8 mouse cellular contexts compared by ENCODE assay signal in the genomic region with DNA sequence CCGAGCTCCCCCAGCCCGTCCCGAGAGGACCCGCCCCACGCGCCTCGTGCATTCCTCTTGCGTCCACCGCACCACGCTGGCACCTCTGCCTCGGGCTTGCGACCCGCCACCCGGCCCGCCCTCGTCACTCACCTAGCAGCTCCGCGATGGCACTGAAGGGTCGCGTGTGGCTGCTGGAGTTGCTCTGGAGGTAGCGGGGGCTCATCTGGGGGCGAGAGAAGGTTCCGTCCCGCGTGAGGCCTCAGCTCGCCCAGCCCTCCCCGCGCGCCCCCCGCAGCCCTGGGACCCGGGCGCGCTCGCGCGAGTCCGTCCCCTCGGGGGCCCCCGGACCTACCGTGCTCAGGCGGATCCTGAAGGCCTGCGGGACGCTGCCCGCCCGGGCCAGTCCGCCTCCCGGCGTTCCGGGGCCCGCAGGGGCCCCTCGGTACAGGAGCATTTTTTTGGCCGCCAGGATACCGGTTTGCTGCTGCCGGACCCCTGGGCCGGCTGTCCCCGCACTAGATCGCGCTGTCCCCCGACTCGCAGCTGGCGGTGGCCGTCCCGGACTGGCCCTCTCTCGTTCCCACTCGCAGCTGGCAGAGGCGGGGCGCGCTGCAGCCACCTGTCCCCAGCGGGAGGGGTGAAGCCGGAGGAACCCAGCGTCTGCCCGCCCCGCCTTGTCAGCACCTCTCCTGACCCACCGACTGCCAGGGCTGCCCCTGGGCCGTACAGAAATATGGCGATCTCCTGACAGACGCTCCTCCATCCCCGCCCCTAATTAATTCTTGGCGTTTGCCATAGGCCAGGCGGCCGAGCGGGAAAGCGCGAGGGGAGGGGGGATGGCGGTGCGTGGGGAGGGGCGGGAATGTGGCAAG. TPM values are rescaled to one million over a fixed set of nuclear protein-coding genes. Genes with fewer than 3 reads are reported as not detected.
A peak's percentile ranks its signal among the peaks of the same experiment; 100 is the strongest.
DNase-seq lines count a peak whose midpoint lies in the region; ATAC-seq and TF ChIP-seq lines count a peak whose summit lies in the region.

A gene (minus strand): TSS at position 740 of the 854 bp plus-strand sequence.

- ATAC-seq in limb, embryonic 12.5 days (ENCODE audit: insufficient number of reproducible peaks, insufficient read depth, low FRiP score, low TSS enrichment, low read depth): peak; percentile 95
- ATAC-seq in midbrain, embryonic 14.5 days (ENCODE audit: low FRiP score, low TSS enrichment): peak; percentile 90

- TF ChIP-seq CTCF in thymus, adult 2 months (IDR thresholded peaks at IDR 0.05; ENCODE audit: borderline replicate concordance, control insufficient read depth, extremely low read depth, insufficient read depth, low read length, poor library complexity): no peak
- no peak for TF ChIP-seq CTCF in heart, adult 2 months (IDR thresholded peaks at IDR 0.05)
- no peak for TF ChIP-seq CTCF in kidney, adult 2 months (conservative IDR thresholded peaks at IDR 0.05; ENCODE audit: insufficient read depth, insufficient read length, low read depth, low read length)

- TF ChIP-seq POLR2A in thymus, adult 2 months (IDR thresholded peaks at IDR 0.05; ENCODE audit: control insufficient read depth, extremely low read depth, insufficient read depth, low read length, poor library complexity): no peak
- TF ChIP-seq POLR2A in heart, adult 2 months (IDR thresholded peaks at IDR 0.05; ENCODE audit: insufficient read depth, low read depth, low read length): peak; percentile 34; the same call in 1 of the 2 replicates
- no peak for TF ChIP-seq POLR2A in kidney, adult 2 months (IDR thresholded peaks at IDR 0.05; ENCODE audit: low read depth, low read length)

- no peaks in the 10 kb centered on the region for H3K4me1 ChIP-seq in thymus, adult 2 months (replicated peaks; ENCODE audit: control insufficient read depth, insufficient read depth, low read length)
- H3K4me1 ChIP-seq in heart, adult 2 months (ENCODE audit: control insufficient read depth, insufficient read depth, low read length): no peaks in the 10 kb centered on the region
- peaks cover 2% of the 10 kb centered on the region; the same call in 1 of the 2 replicates for H3K4me1 ChIP-seq in kidney, adult 2 months (ENCODE audit: control insufficient read depth, insufficient read depth, low read length)
- no peaks in the 10 kb centered on the region for H3K4me1 ChIP-seq in limb, embryonic 12.5 days (replicated peaks)
- no peaks in the 10 kb centered on the region for H3K4me1 ChIP-seq in midbrain, embryonic 14.5 days (ENCODE audit: control insufficient read depth, insufficient read depth, low read length)

- H3K27ac ChIP-seq in thymus, adult 2 months (ENCODE audit: control insufficient read depth, insufficient read depth, low read length): no peak within 1 kb of the TSS
- H3K27ac ChIP-seq in heart, adult 2 months: no peak within 1 kb of the TSS
- H3K27ac ChIP-seq in kidney, adult 2 months (ENCODE audit: insufficient read depth, low read depth, low read length): no peak within 1 kb of the TSS
- no peak within 1 kb of the TSS for H3K27ac ChIP-seq in limb, embryonic 12.5 days
- H3K27ac ChIP-seq in midbrain, embryonic 14.5 days (replicated peaks; ENCODE audit: low read depth, low read length): peak within 1 kb of the TSS; percentile 55; the same call in 1 of the 2 replicates

- no peak for TF ChIP-seq EP300 in heart, adult 2 months (IDR thresholded peaks at IDR 0.05; ENCODE audit: insufficient read depth, low read depth, low read length)

- peak within 1 kb of the TSS; percentile 88 for H3K9ac ChIP-seq in heart, adult 2 months (ENCODE audit: low read depth, low read length)
- H3K9ac ChIP-seq in limb, embryonic 12.5 days (replicated peaks): peak within 1 kb of the TSS; percentile 60
- H3K9ac ChIP-seq in midbrain, embryonic 14.5 days (replicated peaks; ENCODE audit: low read length): peak within 1 kb of the TSS; percentile 59

- peaks cover 3% of the 10 kb centered on the region; the same call in 1 of the 2 replicates for H3K27me3 ChIP-seq in thymus, adult 2 months (ENCODE audit: control insufficient read depth, insufficient read depth, low read length)
- H3K27me3 ChIP-seq in heart, adult 2 months (ENCODE audit: control insufficient read depth, insufficient read depth, low read length): no peaks in the 10 kb centered on the region
- H3K27me3 ChIP-seq in kidney, adult 2 months (replicated peaks; ENCODE audit: control insufficient read depth, insufficient read depth, low read length): no peaks in the 10 kb centered on the region
- H3K27me3 ChIP-seq in limb, embryonic 12.5 days: peaks cover 34% of the 10 kb centered on the region
- H3K27me3 ChIP-seq in midbrain, embryonic 14.5 days (ENCODE audit: control insufficient read depth, insufficient read depth, low read length): no peaks in the 10 kb centered on the region

- H3K4me3 ChIP-seq in thymus, adult 2 months (ENCODE audit: control insufficient read depth, insufficient read depth, low read length): peak within 1 kb of the TSS; percentile 24; the same call in 1 of the 2 replicates
- H3K4me3 ChIP-seq in heart, adult 2 months: peak within 1 kb of the TSS; percentile 60
- H3K4me3 ChIP-seq in kidney, adult 2 months (ENCODE audit: insufficient read depth, low read depth, low read length): peak within 1 kb of the TSS; percentile 62
- peak within 1 kb of the TSS; percentile 60 for H3K4me3 ChIP-seq in limb, embryonic 12.5 days (replicated peaks)
- peak within 1 kb of the TSS; percentile 57 for H3K4me3 ChIP-seq in midbrain, embryonic 14.5 days (replicated peaks; ENCODE audit: low read depth, low read length)

- no peak for DNase-seq in thymus, adult 2 months
- no peak for DNase-seq in thymus, adult 18-20 months
- peak; percentile 41 for DNase-seq in embryo, embryonic 11.5 days (ENCODE audit: low read depth, low spot score)
- DNase-seq in heart, adult 2 months: peak; percentile 67 to 70
- DNase-seq in kidney, adult 2 months: peak; percentile 73
- DNase-seq in midbrain, embryonic 14.5 days: peak; percentile 82
- peak; percentile 23 for DNase-seq in telencephalon, adult 2 months (ENCODE audit: low read depth, low spot score)

- intact Hi-C loops in heart, adult 2 months (cut with DNase I): loop anchor here (10.0 kb wide), 1 partner anchor 124 kb away; a partner anchor contains a TSS

- H3K36me3 ChIP-seq in thymus, adult 2 months (ENCODE audit: control insufficient read depth, insufficient read depth, low read length): no peaks in the 10 kb centered on the region
- no peaks in the 10 kb centered on the region for H3K36me3 ChIP-seq in heart, adult 2 months (ENCODE audit: control insufficient read depth, insufficient read depth, low read length)
- no peaks in the 10 kb centered on the region for H3K36me3 ChIP-seq in kidney, adult 2 months (ENCODE audit: control insufficient read depth, insufficient read depth, low read length)
- no peaks in the 10 kb centered on the region for H3K36me3 ChIP-seq in limb, embryonic 12.5 days
- no peaks in the 10 kb centered on the region for H3K36me3 ChIP-seq in midbrain, embryonic 14.5 days (ENCODE audit: control insufficient read depth, insufficient read depth, low read length)

- WGBS in thymus, adult 2 months: 4% methylated on average over 71 of the region's 87 CpGs
- 15% methylated on average over 69 of the region's 87 CpGs for WGBS in heart, adult 2 months
- WGBS in kidney, adult 2 months: under 1% methylated on average over 79 of the region's 87 CpGs
- WGBS in limb, embryonic 12.5 days: 25% methylated on average over 79 of the region's 87 CpGs
- 22% methylated on average over 78 of the region's 87 CpGs for WGBS in midbrain, embryonic 14.5 days

- no peaks in the 10 kb centered on the region for H3K9me3 ChIP-seq in limb, embryonic 12.5 days
- H3K9me3 ChIP-seq in midbrain, embryonic 14.5 days (ENCODE audit: control insufficient read depth, low read length): no peaks in the 10 kb centered on the region

- no peaks in the 10 kb centered on the region for H3K79me2 ChIP-seq in heart, adult 2 months (replicated peaks; ENCODE audit: control insufficient read depth, insufficient read depth, low read length)

- peak within 1 kb of the TSS; percentile 65 for H3K4me2 ChIP-seq in limb, embryonic 12.5 days
- peak within 1 kb of the TSS; percentile 58 for H3K4me2 ChIP-seq in midbrain, embryonic 14.5 days (ENCODE audit: low read length)

RNA-seq across cellular contexts. Expression of the gene that starts here (rescaled TPM):
- 1.5 and 1.6 TPM in 2 replicates for polyA plus RNA-seq in thymus, adult 2 months (2012; rRNA removed)
- total RNA-seq in heart, adult 2 months (2021): 1 to 10 TPM; 3.3 to 5.4 TPM
- polyA plus RNA-seq in heart, adult 2 months (2012; rRNA removed): 1.7 and 4.3 TPM in 2 replicates
- polyA plus RNA-seq in kidney, adult 2 months (2012; rRNA removed): 3.8 and 6.1 TPM in 2 replicates
- polyA plus RNA-seq in limb, embryonic 12.5 days (2016; fragmentation: Nextera tagmentation; extraction: Ambion mirVana): 13.2 and 14.5 TPM in 2 replicates
- polyA plus RNA-seq in midbrain, embryonic 14.5 days (2014; fragmentation: Nextera tagmentation; extraction: Ambion mirVana): 3.2 and 4.2 TPM in 2 replicates

Comparison
In these comparisons a context has a peak if more than half of its experiments do, and no peak if none do; other contexts are left out.
1. DNase-seq: peak in embryo, embryonic 11.5 days (single experiment), heart, adult 2 months (2 of 2), kidney, adult 2 months (single experiment), midbrain, embryonic 14.5 days (single experiment) and telencephalon, adult 2 months (single experiment); none in thymus, adult 2 months (single experiment) and thymus, adult 18-20 months (0 of 2).
2. Peak in every context shown above with its lines, with median percentiles within 50 percentile points of each other: H3K4me3 ChIP-seq and H3K9ac ChIP-seq.